Mouse (Mus musculus) midbrain, embryonic 11.5 days (tissue): ENCODE measurements around the gene 4930503E14Rik. TPM values are rescaled to one million over a fixed set of nuclear protein-coding genes. Genes with fewer than 3 reads are reported as not detected.
"Not testable (repeated sequence)": the region's sequence is repeated elsewhere in the genome, so short reads cannot be mapped to it uniquely, and the experiment has no call there.

ENCODE experiments used
- ATAC-seq: fragments of 200-750 bp; cut with Nextera tagmentation; 2 replicates; pipeline ENCODE4 v1.8.0; 2017; ENCODE audit warnings: moderate TSS enrichment, moderate library complexity; ENCODE audit not compliant: low FRiP score
- DNase-seq: peaks from one replicate; pipeline ENCODE4 v3.0.0; 2015; ENCODE audit warnings: low spot score; ENCODE audit errors: missing footprints
- H3K27ac ChIP-seq: fragments of 300-500 bp; sonication (generic); 2 replicates; pipeline ENCODE4 v1.5.1; 2014; ENCODE audit warnings: low read depth, low read length
- H3K27me3 ChIP-seq: fragments of 300-500 bp; sonication (generic); 2 replicates; pipeline ENCODE4 v1.6.1; 2014; ENCODE audit warnings: mild to moderate bottlenecking, low read length, moderate library complexity, mixed read lengths; ENCODE audit not compliant: control insufficient read depth, insufficient read depth
- H3K36me3 ChIP-seq: fragments of 300-500 bp; sonication (generic); 2 replicates; pipeline ENCODE4 v1.6.1; 2014; ENCODE audit warnings: mild to moderate bottlenecking, low read length, moderate library complexity, mixed read lengths; ENCODE audit not compliant: control insufficient read depth, insufficient read depth
- H3K4me1 ChIP-seq: fragments of 300-500 bp; sonication (generic); 2 replicates; pipeline ENCODE4 v1.6.1; 2014; ENCODE audit warnings: low read length; ENCODE audit not compliant: control insufficient read depth, insufficient read depth
- H3K4me2 ChIP-seq: fragments of 300-500 bp; sonication (generic); 2 replicates; pipeline ENCODE4 v1.6.1; 2014; ENCODE audit warnings: mild to moderate bottlenecking, moderate library complexity
- H3K4me3 ChIP-seq: fragments of 300-500 bp; sonication (generic); 2 replicates; pipeline ENCODE4 v1.5.1; 2014; ENCODE audit warnings: low read depth, low read length
- H3K9ac ChIP-seq: fragments of 300-500 bp; sonication (generic); 2 replicates; pipeline ENCODE4 v1.6.1; 2014; ENCODE audit warnings: low read length
- H3K9me3 ChIP-seq: fragments of 300-500 bp; sonication (generic); 2 replicates; pipeline ENCODE4 v1.6.1; 2016; ENCODE audit warnings: low read length; ENCODE audit not compliant: control insufficient read depth
- WGBS: fragments of 180-500 bp; shearing (Covaris S2); extraction: QIAGEN DNeasy Blood & Tissue Kit; methylation state at CpG from one replicate; pipeline ENCODE4 v1.1.7; 2014; 5-methylcytosine and 5-hydroxymethylcytosine counted together
- polyA plus RNA-seq: library from polyadenylated mRNA; unstranded; fragments of >200 nt; fragmentation: Nextera tagmentation; extraction: Ambion mirVana; gene quantifications from 2 replicates; pipeline ENCODE4 v1.2.1, GENCODE M21; 2014

The 4930503E14Rik gene
- not detected in 2 replicates for polyA plus RNA-seq

- not testable (repeated sequence) for H3K9ac ChIP-seq, DNase-seq, H3K4me1 ChIP-seq, H3K9me3 ChIP-seq, H3K27ac ChIP-seq, H3K4me2 ChIP-seq, H3K36me3 ChIP-seq, H3K27me3 ChIP-seq, H3K4me3 ChIP-seq, ATAC-seq
- 95% methylated on average over 3 of the region's 3 CpGs for WGBS
Measured at GRCm38 (mm10) chr14:44213154-44213553, at the start of gene 4930503E14Rik. Gene 4930503E14Rik, minus strand, starts transcription at chr14:44213254.

- 92% methylated on average over 16 of the region's 16 CpGs for WGBS
- no peaks in the 10 kb centered on the region; the same call in 1 of the 2 replicates for H3K9me3 ChIP-seq
- no peaks in the 10 kb centered on the region for H3K27me3 ChIP-seq
- no peak overlapping the region for H3K27ac ChIP-seq
- H3K4me1 ChIP-seq, result no peaks in the 10 kb centered on the region
- H3K36me3 ChIP-seq, result no peaks in the 10 kb centered on the region
- DNase-seq (no peak), ATAC-seq (no peak)
- H3K9ac ChIP-seq, result no peak overlapping the region
- no peak overlapping the region for H3K4me2 ChIP-seq
- H3K4me3 ChIP-seq, result no peak overlapping the region
Measured at GRCm38 (mm10) chr14:44248039-44248438, 35.0 kb upstream of the 4930503E14Rik start.

- H3K9ac ChIP-seq, H3K36me3 ChIP-seq, H3K4me1 ChIP-seq, H3K27me3 ChIP-seq, H3K27ac ChIP-seq, DNase-seq, H3K4me2 ChIP-seq, H3K4me3 ChIP-seq, H3K9me3 ChIP-seq, ATAC-seq: not testable (repeated sequence)
- 100% methylated on average over 1 of the region's 3 CpGs for WGBS
Measured at GRCm38 (mm10) chr14:44197361-44197760, 15.7 kb downstream of the 4930503E14Rik start, which contains the start of gene Gm8212. Gene Gm8212, plus strand, starts transcription at chr14:44197661.

- not testable (repeated sequence) for H3K4me2 ChIP-seq, H3K9me3 ChIP-seq, H3K9ac ChIP-seq, H3K27ac ChIP-seq, H3K36me3 ChIP-seq, H3K4me3 ChIP-seq, DNase-seq, H3K27me3 ChIP-seq, H3K4me1 ChIP-seq, ATAC-seq
- WGBS, result 83% methylated on average over 3 of the region's 4 CpGs
Measured at GRCm38 (mm10) chr14:44123551-44123950, 89.5 kb downstream of the 4930503E14Rik start, which contains the start of gene Gm3327. Gene Gm3327, plus strand, starts transcription at chr14:44123851.

Other genes starting within 250 kb of the 4930503E14Rik start
- gene Ang6, start 211.0 kb downstream of the 4930503E14Rik start, polyA plus RNA-seq, result not detected in 2 replicates
- not detected in 2 replicates for gene Ear2, start 110.6 kb downstream of the 4930503E14Rik start, polyA plus RNA-seq
- gene Gm3327, start 89.4 kb downstream of the 4930503E14Rik start, polyA plus RNA-seq, result not detected in 2 replicates
- not detected in 2 replicates for gene Gm8212, start 15.6 kb downstream of the 4930503E14Rik start, polyA plus RNA-seq
- not detected in 2 replicates for gene Gm8220, start 72.3 kb upstream of the 4930503E14Rik start, polyA plus RNA-seq
- not detected in 2 replicates for gene Gm5930, start 125.3 kb upstream of the 4930503E14Rik start, polyA plus RNA-seq
- not detected in 2 replicates for gene Gm8229, start 152.1 kb upstream of the 4930503E14Rik start, polyA plus RNA-seq
- gene Gm3371, start 197.4 kb upstream of the 4930503E14Rik start, polyA plus RNA-seq, result not detected in 2 replicates
- gene Gm8232, start 220.4 kb upstream of the 4930503E14Rik start, polyA plus RNA-seq, result not detected in 2 replicates